Comparison of ENCODE assay signal across 8 mouse cellular contexts in the genomic region with DNA sequence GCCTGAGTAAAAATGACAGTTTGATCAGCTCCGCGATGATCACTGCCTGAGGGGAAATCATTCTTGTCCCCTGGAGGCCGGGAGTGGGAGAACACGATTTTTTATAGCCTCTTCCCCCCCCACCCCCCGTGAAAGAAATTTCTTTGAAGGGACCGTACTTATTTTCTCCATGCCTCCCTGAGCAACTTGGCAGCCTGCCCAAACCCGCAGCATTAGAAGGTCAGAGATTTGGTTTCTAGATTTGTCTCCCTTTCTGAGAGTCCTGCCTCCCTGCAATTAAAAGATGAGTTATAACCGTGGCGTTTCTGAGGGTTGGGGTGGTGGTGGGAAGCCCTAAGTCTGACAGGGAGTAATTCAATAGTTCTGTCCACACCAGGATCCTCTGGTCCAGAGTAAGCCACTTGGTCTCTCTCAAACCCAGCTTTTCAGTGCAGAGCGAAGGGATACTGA. TPM values are rescaled to one million over a fixed set of nuclear protein-coding genes. Genes with fewer than 3 reads are reported as not detected.
DNase-seq lines count a peak whose midpoint lies in the region; ATAC-seq and TF ChIP-seq lines count a peak whose summit lies in the region.
"Had no signal": no experiment of that assay in that cellular context is flagged by ENCODE, and none has a peak within 500 bp of the region (broad histone marks: within the 10 kb centered on the region; RNA-seq: fewer than 3 reads in every experiment).

No protein-coding gene starts in this region.

- TF ChIP-seq POLR2A in brain, embryonic 14.5 days (IDR thresholded peaks at IDR 0.05; ENCODE audit: borderline replicate concordance, extremely low read depth, insufficient read depth, insufficient read length, poor library complexity, severe bottlenecking) = no peak

- no peaks in the 10 kb centered on the region for H3K9me3 ChIP-seq in hindbrain, embryonic 13.5 days

- H3K4me2 ChIP-seq in hindbrain, embryonic 13.5 days = peak overlapping the region; percentile 25; the same call in 1 of the 2 replicates

- H3K4me1 ChIP-seq in hindbrain, embryonic 13.5 days (replicated peaks) = peaks cover 8% of the 10 kb centered on the region

- 27% methylated on average over 10 of the region's 10 CpGs for WGBS in hindbrain, embryonic 13.5 days

- ATAC-seq in hindbrain, embryonic 13.5 days (ENCODE audit: low FRiP score) = peak; percentile 63
- no peak for ATAC-seq in megakaryocyte, adult 5-6 weeks (ENCODE audit: poor library complexity, severe bottlenecking)

- DNase-seq in right cerebral cortex, postnatal 10 days (ENCODE audit: low spot score in 2 of 2) = peak; percentile 37 to 51
- no peak for DNase-seq in right cerebral cortex, adult 18-20 months
- peak; percentile 79 for DNase-seq in brain, embryonic 14.5 days (ENCODE audit: low read depth)
- peak; percentile 22 for DNase-seq in lung, postnatal 36 days
- peak; percentile 38 for DNase-seq in splenic B cell, adult 2 months (ENCODE audit: low read depth, low spot score)

- peak; percentile 19; the same call in 1 of the 2 replicates for TF ChIP-seq CTCF in brain, embryonic 14.5 days (IDR thresholded peaks at IDR 0.05; ENCODE audit: borderline replicate concordance, extremely low read depth, insufficient read depth, insufficient read length)

- H3K27me3 ChIP-seq in hindbrain, embryonic 13.5 days = no peaks in the 10 kb centered on the region
- no peaks in the 10 kb centered on the region for H3K27me3 ChIP-seq in splenic B cell, adult 2 months (ENCODE audit: control insufficient read depth, insufficient read depth, low read length, poor library complexity, severe bottlenecking)

- no peak overlapping the region for H3K4me3 ChIP-seq in hindbrain, embryonic 13.5 days

- H3K27ac ChIP-seq in hindbrain, embryonic 13.5 days = peak overlapping the region; percentile 8; the same call in 1 of the 2 replicates
- H3K27ac ChIP-seq: liver, embryonic 14.5 days had no signal

- H3K36me3 ChIP-seq in hindbrain, embryonic 13.5 days = no peaks in the 10 kb centered on the region
- no peaks in the 10 kb centered on the region for H3K36me3 ChIP-seq in splenic B cell, adult 2 months (ENCODE audit: control insufficient read depth, insufficient read depth, low read length, poor library complexity, severe bottlenecking)

- H3K9ac ChIP-seq in hindbrain, embryonic 13.5 days = no peak overlapping the region
- H3K9ac ChIP-seq: liver, embryonic 14.5 days had no signal

RNA-seq across cellular contexts. Expression of a gene that starts 11.9 kb away (rescaled TPM):
- polyA plus RNA-seq in brain, embryonic 14.5 days (2012; rRNA removed) = not detected in 2 replicates
- polyA plus RNA-seq in hindbrain, embryonic 13.5 days (2015; fragmentation: Nextera tagmentation; extraction: Ambion mirVana) = not detected in 2 replicates
- total RNA-seq in megakaryocyte, adult 5-6 weeks (2015) = not detected in 2 replicates
- not detected in 2 replicates for total RNA-seq in megakaryocyte, adult 5-6 weeks (2017)
- polyA plus RNA-seq: liver, embryonic 14.5 days had no signal
